Mouse (Mus musculus) lung, embryonic 15.5 days (tissue): ENCODE data around the gene Map4k3. TPM values are rescaled to one million over a fixed set of nuclear protein-coding genes. Genes with fewer than 3 reads are reported as not detected.

Experiments used
- ATAC-seq: fragments of 200-750 bp; cut with Nextera tagmentation; 2 replicates; pipeline ENCODE4 v1.8.0; 2017; ENCODE audit warnings: moderate number of reproducible peaks, borderline replicate concordance; ENCODE audit not compliant: low FRiP score, low TSS enrichment; ENCODE audit errors: extremely low read depth
- H3K27ac ChIP-seq: fragments of 300-500 bp; sonication (generic); 2 replicates; pipeline ENCODE4 v1.5.1; 2015; ENCODE audit warnings: moderate library complexity, mild to moderate bottlenecking, inconsistent platforms
- H3K27me3 ChIP-seq: fragments of 300-500 bp; sonication (generic); 2 replicates; pipeline ENCODE4 v1.6.1; 2015; ENCODE audit warnings: inconsistent platforms
- H3K36me3 ChIP-seq: fragments of 300-500 bp; sonication (generic); 2 replicates; pipeline ENCODE4 v1.6.1; 2015; ENCODE audit warnings: inconsistent platforms
- H3K4me1 ChIP-seq: fragments of 300-500 bp; sonication (generic); 2 replicates; pipeline ENCODE4 v1.6.1; 2015; ENCODE audit warnings: inconsistent platforms
- H3K4me2 ChIP-seq: fragments of 300-500 bp; sonication (generic); 2 replicates; pipeline ENCODE4 v1.6.1; 2015; ENCODE audit warnings: inconsistent platforms, mild to moderate bottlenecking, moderate library complexity
- H3K4me3 ChIP-seq: fragments of 300-500 bp; sonication (generic); 2 replicates; pipeline ENCODE4 v1.5.1; 2015; ENCODE audit warnings: mild to moderate bottlenecking, inconsistent platforms
- H3K9ac ChIP-seq: fragments of 300-500 bp; sonication (generic); 2 replicates; pipeline ENCODE4 v1.6.1; 2015; ENCODE audit warnings: inconsistent platforms
- H3K9me3 ChIP-seq: fragments of 300-500 bp; sonication (generic); 2 replicates; pipeline ENCODE4 v1.6.1; 2016; ENCODE audit warnings: inconsistent platforms
- WGBS: fragments of 180-500 bp; shearing (Covaris S2); methylation state at CpG from one replicate; pipeline ENCODE4 v1.1.7; 2015; 5-methylcytosine and 5-hydroxymethylcytosine counted together
- polyA plus RNA-seq: library from polyadenylated mRNA; unstranded; fragments of >200 nt; fragmentation: Nextera tagmentation; extraction: Ambion mirVana; gene quantifications from 2 replicates; pipeline ENCODE4 v1.2.1, GENCODE M21; 2015

The Map4k3 gene
- polyA plus RNA-seq, 1 experiment from 2014 or later, result 46.4 TPM

- Histone ChIP-seq H3K4me3 (peak overlapping the region; percentile 80), H3K27ac (peak overlapping the region; percentile 99), H3K36me3 (no peaks in the 10 kb centered on the region), H3K9me3 (no peaks in the 10 kb centered on the region), H3K9ac (peak overlapping the region; percentile 93), H3K4me2 (peak overlapping the region; percentile 77), H3K4me1 (peaks cover 58% of the 10 kb centered on the region), H3K27me3 (no peaks in the 10 kb centered on the region)
- WGBS, result under 1% methylated on average over 48 of the region's 54 CpGs
- peak; percentile 65 for ATAC-seq
These were observed 839 bp downstream of the Map4k3 start for GRCm38 (mm10) chr17:80727341-80727951.

GRCm38 (mm10) chr17:80726821-80727220 lies 1.5 kb downstream of the Map4k3 start:
- ATAC-seq, result no peak
- Histone ChIP-seq H3K4me3 (peak overlapping the region; percentile 80), H3K36me3 (no peaks in the 10 kb centered on the region), H3K9me3 (no peaks in the 10 kb centered on the region), H3K4me1 (peaks cover 64% of the 10 kb centered on the region), H3K9ac (peak overlapping the region; percentile 93), H3K27ac (peak overlapping the region; percentile 99), H3K27me3 (no peaks in the 10 kb centered on the region), H3K4me2 (peak overlapping the region; percentile 77)
- WGBS, result 6% methylated on average over 8 of the region's 8 CpGs

GRCm38 (mm10) chr17:80723092-80723491 lies 5.2 kb downstream of the Map4k3 start:
- Histone ChIP-seq H3K27me3 (no peaks in the 10 kb centered on the region), H3K36me3 (no peaks in the 10 kb centered on the region), H3K4me1 (peaks cover 74% of the 10 kb centered on the region), H3K27ac (no peak overlapping the region), H3K4me2 (no peak overlapping the region), H3K4me3 (no peak overlapping the region), H3K9ac (no peak overlapping the region), H3K9me3 (no peaks in the 10 kb centered on the region)
- WGBS, result 67% methylated on average over 6 of the region's 6 CpGs
- no peak for ATAC-seq

DNA sequence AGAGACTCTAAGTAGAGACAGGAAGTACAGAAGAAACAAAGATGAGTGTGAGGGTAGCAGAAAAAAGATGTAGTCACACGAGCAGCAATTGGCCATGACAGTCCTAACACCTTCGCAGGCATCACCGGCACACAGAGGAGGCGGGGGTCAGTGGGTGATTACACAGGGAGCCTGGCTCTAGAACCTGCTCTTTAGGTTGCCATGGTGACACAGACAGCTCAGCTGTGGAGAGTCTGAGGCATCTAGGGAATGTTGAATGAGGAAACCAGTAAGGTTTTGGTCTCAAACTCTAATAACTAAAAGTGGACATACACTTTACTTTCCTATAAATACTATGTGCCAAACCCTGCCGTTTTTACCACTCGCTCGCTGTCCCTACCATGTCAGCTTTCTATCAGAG lies 6.6 kb downstream of the Map4k3 start:
- peak; percentile 76 for ATAC-seq
- H3K9me3 ChIP-seq, result no peaks in the 10 kb centered on the region
- H3K27ac ChIP-seq, result peak overlapping the region; percentile 2; the same call in 1 of the 2 replicates
- H3K4me1 ChIP-seq, result peaks cover 78% of the 10 kb centered on the region
- 0 out of 2 replicates have a peak overlapping the region, but pooled peaks have one; percentile 3 for H3K4me2 ChIP-seq
- H3K27me3 ChIP-seq, result no peaks in the 10 kb centered on the region
- H3K9ac ChIP-seq, result no peak overlapping the region
- H3K4me3 ChIP-seq, result no peak overlapping the region
- WGBS, result 44% methylated on average over 7 of the region's 7 CpGs
- no peaks in the 10 kb centered on the region for H3K36me3 ChIP-seq

GRCm38 (mm10) chr17:80719309-80719708 lies 9.0 kb downstream of the Map4k3 start:
- Histone ChIP-seq H3K27ac (no peak overlapping the region), H3K4me1 (peaks cover 56% of the 10 kb centered on the region), H3K27me3 (no peaks in the 10 kb centered on the region), H3K4me2 (no peak overlapping the region), H3K4me3 (no peak overlapping the region), H3K36me3 (no peaks in the 10 kb centered on the region), H3K9me3 (no peaks in the 10 kb centered on the region), H3K9ac (no peak overlapping the region)
- 82% methylated on average over 5 of the region's 5 CpGs for WGBS
- no peak for ATAC-seq

DNA sequence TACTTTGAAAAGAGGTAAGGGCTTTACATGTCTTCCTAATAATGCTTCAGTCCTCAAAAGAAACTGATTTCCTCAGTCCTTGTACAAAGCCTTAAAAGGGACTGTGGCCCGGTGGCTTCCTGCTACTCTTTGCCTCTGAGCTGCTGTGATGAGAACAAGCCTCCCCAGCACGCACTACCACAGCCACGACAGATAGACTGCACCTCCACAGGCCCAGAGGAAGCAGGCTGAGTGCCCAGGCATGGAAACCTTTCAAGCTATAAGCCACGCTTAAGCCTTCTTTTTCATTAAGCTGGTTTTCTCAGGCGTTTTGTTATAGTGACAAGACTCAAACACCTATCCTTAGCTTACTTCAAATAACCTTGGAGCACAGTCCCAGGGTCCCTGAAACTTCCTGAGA lies 10.0 kb downstream of the Map4k3 start:
- H3K27ac ChIP-seq, result 0 out of 2 replicates have a peak overlapping the region, but pooled peaks have one; percentile 8
- H3K27me3 ChIP-seq, result no peaks in the 10 kb centered on the region
- no peak overlapping the region for H3K9ac ChIP-seq
- peaks cover 46% of the 10 kb centered on the region for H3K4me1 ChIP-seq
- 69% methylated on average over 5 of the region's 5 CpGs for WGBS
- H3K4me3 ChIP-seq, result no peak overlapping the region
- no peak for ATAC-seq
- H3K4me2 ChIP-seq, result no peak overlapping the region
- no peaks in the 10 kb centered on the region for H3K36me3 ChIP-seq
- H3K9me3 ChIP-seq, result no peaks in the 10 kb centered on the region

- H3K36me3 ChIP-seq, result no peaks in the 10 kb centered on the region
- H3K9me3 ChIP-seq, result no peaks in the 10 kb centered on the region
- H3K4me2 ChIP-seq, result no peak overlapping the region
- no peaks in the 10 kb centered on the region for H3K27me3 ChIP-seq
- H3K27ac ChIP-seq, result no peak overlapping the region
- 96% methylated on average over 5 of the region's 5 CpGs for WGBS
- peaks cover 50% of the 10 kb centered on the region for H3K4me1 ChIP-seq
- H3K4me3 ChIP-seq, result no peak overlapping the region
- no peak overlapping the region for H3K9ac ChIP-seq
- ATAC-seq, result no peak
These were observed 14.7 kb downstream of the Map4k3 start for GRCm38 (mm10) chr17:80713588-80713987.

- Histone ChIP-seq H3K9ac (peak overlapping the region; percentile 21), H3K9me3 (no peaks in the 10 kb centered on the region), H3K27me3 (no peaks in the 10 kb centered on the region), H3K4me2 (peak overlapping the region; percentile 46), H3K36me3 (no peaks in the 10 kb centered on the region), H3K4me3 (peak overlapping the region; percentile 11), H3K4me1 (peaks cover 75% of the 10 kb centered on the region), H3K27ac (peak overlapping the region; percentile 92)
- 11% methylated on average over 24 of the region's 24 CpGs for WGBS
- ATAC-seq, result peak; percentile 82
These were observed 18.1 kb downstream of the Map4k3 start for GRCm38 (mm10) chr17:80709921-80710838.

DNA sequence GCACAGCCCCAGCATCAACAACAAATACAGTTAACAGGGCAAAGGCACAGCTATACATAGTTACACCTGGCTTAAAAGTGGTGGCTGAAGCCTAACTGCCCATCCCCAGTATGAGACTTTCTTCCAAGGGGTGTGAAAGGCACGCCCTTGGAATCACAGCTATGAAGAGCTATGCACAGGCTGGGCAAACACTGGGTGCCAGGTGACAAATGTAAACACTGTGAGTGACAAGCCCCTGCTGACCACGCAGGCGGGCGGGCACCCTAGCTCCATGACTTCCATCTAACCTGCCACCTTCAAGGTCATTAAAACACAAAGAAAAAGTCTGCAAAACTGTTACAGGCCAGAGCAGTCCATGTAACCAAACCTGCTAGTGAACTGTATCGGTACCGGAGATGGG lies 19.5 kb downstream of the Map4k3 start:
- Histone ChIP-seq H3K9me3 (no peaks in the 10 kb centered on the region), H3K36me3 (no peaks in the 10 kb centered on the region), H3K27ac (peak overlapping the region; percentile 92), H3K4me2 (peak overlapping the region; percentile 23; the same call in 1 of the 2 replicates), H3K27me3 (no peaks in the 10 kb centered on the region), H3K4me3 (no peak overlapping the region), H3K4me1 (peaks cover 84% of the 10 kb centered on the region), H3K9ac (no peak overlapping the region)
- WGBS, result 32% methylated on average over 6 of the region's 6 CpGs
- ATAC-seq, result no peak

GRCm38 (mm10) chr17:80707176-80707575 lies 21.1 kb downstream of the Map4k3 start:
- ATAC-seq, result no peak
- Histone ChIP-seq H3K36me3 (no peaks in the 10 kb centered on the region), H3K27ac (no peak overlapping the region), H3K9ac (no peak overlapping the region), H3K4me1 (peaks cover 77% of the 10 kb centered on the region), H3K27me3 (no peaks in the 10 kb centered on the region), H3K4me3 (no peak overlapping the region), H3K9me3 (no peaks in the 10 kb centered on the region), H3K4me2 (no peak overlapping the region)
- WGBS, result 39% methylated on average over 4 of the region's 4 CpGs

DNA sequence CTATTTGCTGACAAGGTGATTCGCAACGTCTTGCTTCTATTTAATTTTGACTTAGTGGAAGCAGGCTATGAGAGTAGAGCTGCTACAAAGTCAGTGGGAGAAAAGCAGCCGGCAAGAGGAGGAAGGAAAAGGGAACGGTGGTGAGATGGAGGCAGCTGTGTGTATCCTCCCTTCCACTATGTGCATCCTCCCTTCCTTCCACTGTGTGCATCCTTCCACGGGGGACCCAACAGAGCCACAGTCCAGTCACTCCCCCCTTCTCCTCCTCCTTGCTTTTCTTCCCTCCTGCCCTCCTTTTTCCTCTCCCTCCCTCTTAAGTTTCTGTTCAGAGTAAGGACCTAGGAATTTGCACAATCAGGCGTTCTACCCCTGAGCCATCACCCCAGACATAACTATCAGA lies 21.7 kb downstream of the Map4k3 start:
- no peak for ATAC-seq
- no peaks in the 10 kb centered on the region for H3K9me3 ChIP-seq
- H3K27ac ChIP-seq, result no peak overlapping the region
- 47% methylated on average over 6 of the region's 6 CpGs for WGBS
- H3K9ac ChIP-seq, result no peak overlapping the region
- peaks cover 73% of the 10 kb centered on the region for H3K4me1 ChIP-seq
- no peaks in the 10 kb centered on the region for H3K27me3 ChIP-seq
- no peak overlapping the region for H3K4me2 ChIP-seq
- no peak overlapping the region for H3K4me3 ChIP-seq
- H3K36me3 ChIP-seq, result no peaks in the 10 kb centered on the region

DNA sequence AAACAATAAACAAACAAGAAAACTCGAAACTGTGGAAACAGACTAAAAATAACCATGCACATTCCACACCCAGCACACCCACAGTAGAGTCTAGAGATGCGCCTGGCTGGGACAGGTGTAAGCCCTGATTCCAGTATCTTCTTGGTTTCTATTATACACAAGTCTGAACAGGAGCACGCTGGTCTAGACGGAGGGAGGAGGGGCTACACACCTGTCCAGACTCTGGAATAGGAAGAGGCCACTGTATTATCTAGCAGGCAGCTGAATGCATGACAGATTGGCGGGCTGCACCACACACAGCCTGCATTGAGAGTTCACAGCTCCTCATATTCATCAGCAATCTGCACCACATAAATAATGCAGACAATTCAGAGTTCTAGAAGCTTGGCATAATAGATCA lies 26.6 kb downstream of the Map4k3 start:
- Histone ChIP-seq H3K27me3 (no peaks in the 10 kb centered on the region), H3K9ac (no peak overlapping the region), H3K9me3 (no peaks in the 10 kb centered on the region), H3K4me2 (no peak overlapping the region), H3K4me1 (peaks cover 53% of the 10 kb centered on the region), H3K27ac (no peak overlapping the region), H3K36me3 (no peaks in the 10 kb centered on the region), H3K4me3 (no peak overlapping the region)
- no peak for ATAC-seq
- WGBS, result 67% methylated on average over 5 of the region's 5 CpGs
